Mouse (Mus musculus): ENCODE results near the gene Rnf19b. TPM values are rescaled to one million over a fixed set of nuclear protein-coding genes. Genes with fewer than 3 reads are reported as not detected.
A peak's percentile ranks its signal among the peaks of the same experiment; 100 is the strongest.

Rnf19b gene
- polyA plus RNA-seq, 1 experiment from 2014 or later = 9.3 TPM

GRCm38 (mm10) chr4:129032133-129032962 is 25.7 kb upstream of the Rnf19b start:
- no peak overlapping the region for H3K27ac ChIP-seq (ENCODE audit: low read depth, low read length)
- WGBS = 77% methylated on average over 11 of the region's 11 CpGs
- no peaks in the 10 kb centered on the region for H3K4me1 ChIP-seq (ENCODE audit: control insufficient read depth, insufficient read depth, low read length)
- no peak overlapping the region for H3K9ac ChIP-seq (ENCODE audit: low read length)
- H3K4me2 ChIP-seq = no peak overlapping the region
- no peak for DNase-seq (ENCODE audit: low spot score, missing footprints)
- H3K9me3 ChIP-seq (ENCODE audit: control insufficient read depth, low read length) = no peaks in the 10 kb centered on the region
- H3K4me3 ChIP-seq (ENCODE audit: low read depth, low read length) = no peak overlapping the region
- ATAC-seq (ENCODE audit: low FRiP score) = no peak
- H3K27me3 ChIP-seq (ENCODE audit: control insufficient read depth, insufficient read depth, low read length) = no peaks in the 10 kb centered on the region
- no peaks in the 10 kb centered on the region for H3K36me3 ChIP-seq (ENCODE audit: control insufficient read depth, insufficient read depth, low read length)

- WGBS = 33% methylated on average over 17 of the region's 17 CpGs
- H3K9ac ChIP-seq (ENCODE audit: low read length) = no peak overlapping the region
- peak; percentile 86 for DNase-seq (ENCODE audit: low spot score, missing footprints)
- H3K4me1 ChIP-seq (ENCODE audit: control insufficient read depth, insufficient read depth, low read length) = no peaks in the 10 kb centered on the region
- no peak overlapping the region for H3K4me2 ChIP-seq
- no peak overlapping the region for H3K27ac ChIP-seq (ENCODE audit: low read depth, low read length)
- H3K27me3 ChIP-seq (ENCODE audit: control insufficient read depth, insufficient read depth, low read length) = no peaks in the 10 kb centered on the region
- H3K4me3 ChIP-seq (ENCODE audit: low read depth, low read length) = no peak overlapping the region
- no peaks in the 10 kb centered on the region for H3K9me3 ChIP-seq (ENCODE audit: control insufficient read depth, low read length)
- ATAC-seq (ENCODE audit: low FRiP score) = no peak
- no peaks in the 10 kb centered on the region for H3K36me3 ChIP-seq (ENCODE audit: control insufficient read depth, insufficient read depth, low read length)
Observed at GRCm38 (mm10) chr4:129032963-129033951, 24.8 kb upstream of the Rnf19b start.

DNA sequence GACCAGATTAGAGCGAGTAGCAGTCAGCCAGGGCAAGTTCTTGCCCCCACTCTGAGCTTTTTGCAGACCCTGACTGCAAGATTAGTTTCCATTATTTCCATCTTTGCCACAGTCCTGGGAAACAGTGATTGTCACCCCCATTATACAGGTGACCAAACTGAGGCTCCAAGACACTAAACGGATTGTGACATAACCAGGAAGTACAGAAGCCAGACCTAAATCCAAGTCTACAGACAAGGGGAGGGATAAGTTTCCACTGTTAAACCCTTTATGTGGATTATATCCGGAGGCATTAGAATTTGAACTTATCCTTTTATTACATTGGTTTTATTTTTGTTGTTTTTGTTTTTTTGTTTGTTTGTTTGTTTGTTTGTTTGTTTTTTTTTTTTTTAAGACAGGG is 23.8 kb upstream of the Rnf19b start:
- Histone ChIP-seq H3K9ac (ENCODE audit: low read length) (no peak overlapping the region), H3K27ac (ENCODE audit: low read depth, low read length) (no peak overlapping the region), H3K36me3 (ENCODE audit: control insufficient read depth, insufficient read depth, low read length) (no peaks in the 10 kb centered on the region), H3K27me3 (ENCODE audit: control insufficient read depth, insufficient read depth, low read length) (no peaks in the 10 kb centered on the region), H3K9me3 (ENCODE audit: control insufficient read depth, low read length) (no peaks in the 10 kb centered on the region), H3K4me2 (no peak overlapping the region), H3K4me3 (ENCODE audit: low read depth, low read length) (no peak overlapping the region), H3K4me1 (ENCODE audit: control insufficient read depth, insufficient read depth, low read length) (no peaks in the 10 kb centered on the region)
- no peak for ATAC-seq (ENCODE audit: low FRiP score)
- 93% methylated on average over 3 of the region's 3 CpGs for WGBS
- no peak for DNase-seq (ENCODE audit: low spot score, missing footprints)

DNA sequence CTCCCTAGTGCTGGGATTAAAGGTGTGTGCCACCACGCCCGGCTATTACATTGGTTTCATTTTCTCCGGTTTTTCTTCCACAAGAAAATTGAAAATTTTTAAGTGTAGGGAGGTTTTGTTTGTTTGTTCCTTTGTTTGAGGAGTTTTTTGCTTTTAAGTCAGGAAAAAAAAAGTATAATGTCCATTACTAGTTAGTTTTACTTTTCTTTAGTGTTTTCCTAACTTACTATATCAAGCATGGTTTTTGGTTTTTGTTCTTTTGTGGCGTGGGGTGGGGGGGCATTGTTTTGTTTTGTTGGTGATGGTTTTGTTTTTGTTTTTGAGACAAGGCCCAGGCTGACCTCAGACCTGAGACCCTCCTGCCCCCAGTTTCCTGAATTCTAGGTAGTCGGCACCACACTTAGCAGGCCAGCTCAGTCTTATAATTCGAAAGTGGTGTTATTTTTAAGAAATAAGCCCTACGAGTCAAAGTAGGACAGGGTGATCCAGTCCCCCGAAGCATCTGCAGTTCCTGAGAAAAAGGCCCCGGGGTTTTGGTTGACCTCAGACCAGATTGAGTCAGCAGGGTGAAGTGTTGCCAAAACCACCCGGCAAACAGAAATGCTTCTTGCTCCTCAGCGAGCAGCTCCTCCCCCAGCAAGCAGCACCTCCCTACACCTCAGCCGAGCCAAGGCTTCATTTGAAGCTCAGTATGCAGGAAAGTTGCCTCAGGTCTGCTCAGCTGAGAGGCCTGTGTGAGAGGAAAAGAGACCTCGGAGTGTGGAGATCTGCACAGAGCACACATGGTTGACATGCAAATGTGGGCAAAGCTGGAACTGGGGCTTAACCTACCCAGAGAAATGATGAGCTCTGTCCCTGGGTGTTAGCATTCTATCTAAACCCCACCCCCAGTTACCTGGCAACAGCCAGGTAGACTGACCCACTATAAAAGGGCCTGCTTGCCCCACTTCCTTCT is 23.1 kb upstream of the Rnf19b start:
- Histone ChIP-seq H3K27ac (ENCODE audit: low read depth, low read length) (no peak overlapping the region), H3K9me3 (ENCODE audit: control insufficient read depth, low read length) (no peaks in the 10 kb centered on the region), H3K4me2 (no peak overlapping the region), H3K9ac (ENCODE audit: low read length) (no peak overlapping the region), H3K4me1 (ENCODE audit: control insufficient read depth, insufficient read depth, low read length) (no peaks in the 10 kb centered on the region), H3K36me3 (ENCODE audit: control insufficient read depth, insufficient read depth, low read length) (no peaks in the 10 kb centered on the region), H3K27me3 (ENCODE audit: control insufficient read depth, insufficient read depth, low read length) (no peaks in the 10 kb centered on the region), H3K4me3 (ENCODE audit: low read depth, low read length) (no peak overlapping the region)
- ATAC-seq (ENCODE audit: low FRiP score) (no peak), DNase-seq (ENCODE audit: low spot score, missing footprints) (no peak)
- WGBS = 58% methylated on average over 13 of the region's 13 CpGs

DNA sequence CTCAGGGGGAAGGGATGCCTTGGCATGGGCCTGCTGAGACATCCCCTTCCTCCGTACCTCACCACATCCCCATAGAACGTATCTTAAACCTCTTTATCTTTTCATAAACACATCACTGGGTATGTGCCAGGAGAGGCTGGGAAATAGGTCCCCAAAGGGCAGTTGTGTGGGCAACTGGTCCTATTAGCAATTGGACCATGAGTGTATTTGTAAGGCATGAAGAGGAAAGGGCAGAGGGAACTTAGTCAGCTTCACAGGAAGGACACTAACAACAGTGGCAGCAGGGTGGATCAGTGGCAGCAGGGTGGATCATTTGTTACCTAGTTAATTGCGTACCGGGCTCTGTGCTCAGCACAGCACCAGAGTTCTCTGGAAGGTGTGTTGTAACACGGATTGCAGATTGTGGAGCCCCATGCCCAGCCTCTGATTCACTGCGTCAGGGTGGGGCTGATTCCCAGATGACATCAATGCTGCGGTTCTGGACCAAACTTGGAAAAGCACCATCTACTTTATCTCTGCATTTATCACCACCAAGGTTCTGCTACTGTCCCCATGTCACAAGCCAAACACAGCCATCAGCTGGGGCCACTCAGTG is 22.1 kb upstream of the Rnf19b start:
- H3K9me3 ChIP-seq (ENCODE audit: control insufficient read depth, low read length) = no peaks in the 10 kb centered on the region
- H3K4me2 ChIP-seq = no peak overlapping the region
- no peaks in the 10 kb centered on the region for H3K4me1 ChIP-seq (ENCODE audit: control insufficient read depth, insufficient read depth, low read length)
- ATAC-seq (ENCODE audit: low FRiP score) = no peak
- no peak for DNase-seq (ENCODE audit: low spot score, missing footprints)
- no peaks in the 10 kb centered on the region for H3K27me3 ChIP-seq (ENCODE audit: control insufficient read depth, insufficient read depth, low read length)
- H3K36me3 ChIP-seq (ENCODE audit: control insufficient read depth, insufficient read depth, low read length) = no peaks in the 10 kb centered on the region
- 72% methylated on average over 7 of the region's 7 CpGs for WGBS
- H3K4me3 ChIP-seq (ENCODE audit: low read depth, low read length) = no peak overlapping the region
- H3K27ac ChIP-seq (ENCODE audit: low read depth, low read length) = no peak overlapping the region
- no peak overlapping the region for H3K9ac ChIP-seq (ENCODE audit: low read length)

- ATAC-seq (ENCODE audit: low FRiP score) (no peak), DNase-seq (ENCODE audit: low spot score, missing footprints) (peak; percentile 85)
- H3K36me3 ChIP-seq (ENCODE audit: control insufficient read depth, insufficient read depth, low read length) = no peaks in the 10 kb centered on the region
- peak overlapping the region; percentile 97 for H3K4me2 ChIP-seq
- peak overlapping the region; percentile 49 for H3K4me3 ChIP-seq (ENCODE audit: low read depth, low read length)
- H3K9me3 ChIP-seq (ENCODE audit: control insufficient read depth, low read length) = no peaks in the 10 kb centered on the region
- WGBS = 20% methylated on average over 15 of the region's 15 CpGs
- peaks cover 6% of the 10 kb centered on the region; the same call in 1 of the 2 replicates for H3K4me1 ChIP-seq (ENCODE audit: control insufficient read depth, insufficient read depth, low read length)
- peak overlapping the region; percentile 78 for H3K9ac ChIP-seq (ENCODE audit: low read length)
- peaks cover 22% of the 10 kb centered on the region for H3K27me3 ChIP-seq (ENCODE audit: control insufficient read depth, insufficient read depth, low read length)
- H3K27ac ChIP-seq (ENCODE audit: low read depth, low read length) = no peak overlapping the region
Observed at GRCm38 (mm10) chr4:129047721-129048421, 10.2 kb upstream of the Rnf19b start.

GRCm38 (mm10) chr4:129048501-129049305 is 9.4 kb upstream of the Rnf19b start:
- peaks cover 22% of the 10 kb centered on the region for H3K27me3 ChIP-seq (ENCODE audit: control insufficient read depth, insufficient read depth, low read length)

More at GRCm38 (mm10) chr4:129048501-129049305, 9.4 kb upstream of the Rnf19b start:
- DNase-seq (ENCODE audit: low spot score, missing footprints) (peak; percentile 99), ATAC-seq (ENCODE audit: low FRiP score) (peak; percentile 93)
- WGBS = under 1% methylated on average over 51 of the region's 52 CpGs
- Histone ChIP-seq H3K9me3 (ENCODE audit: control insufficient read depth, low read length) (no peaks in the 10 kb centered on the region), H3K9ac (ENCODE audit: low read length) (peak overlapping the region; percentile 78), H3K4me1 (ENCODE audit: control insufficient read depth, insufficient read depth, low read length) (peaks cover 6% of the 10 kb centered on the region; the same call in 1 of the 2 replicates), H3K36me3 (ENCODE audit: control insufficient read depth, insufficient read depth, low read length) (no peaks in the 10 kb centered on the region), H3K27ac (ENCODE audit: low read depth, low read length) (peak overlapping the region; percentile 71), H3K4me2 (peak overlapping the region; percentile 97), H3K4me3 (ENCODE audit: low read depth, low read length) (peak overlapping the region; percentile 49)
